Mouse (Mus musculus) adrenal gland, adult (tissue): ENCODE measurements at regions not wholly inside any gene's neighbourhood (a gene's known extent, or its start where the extent isn't known, plus 50 kb on each side); places are given as distances from the start of the nearest gene placed in this dataset.

Experiments used
- DNase-seq, 2 experiments: peaks; one replicate each; pipeline ENCODE4 v3.0.0; 2022 to 2023; ENCODE audit warnings: low spot score in 1 of 2; ENCODE audit not compliant: inconsistent age in 2 of 2

GRCm38 (mm10) chr1:177612546-177612945 is 117.1 kb upstream of the 1700016C15Rik start:
- no peak for DNase-seq

- DNase-seq, result no peak
Observed at GRCm38 (mm10) chr1:177615609-177616008, 114.0 kb upstream of the 1700016C15Rik start.

GRCm38 (mm10) chr1:177616335-177617239 is 113.0 kb upstream of the 1700016C15Rik start:
- no peak for DNase-seq

DNA sequence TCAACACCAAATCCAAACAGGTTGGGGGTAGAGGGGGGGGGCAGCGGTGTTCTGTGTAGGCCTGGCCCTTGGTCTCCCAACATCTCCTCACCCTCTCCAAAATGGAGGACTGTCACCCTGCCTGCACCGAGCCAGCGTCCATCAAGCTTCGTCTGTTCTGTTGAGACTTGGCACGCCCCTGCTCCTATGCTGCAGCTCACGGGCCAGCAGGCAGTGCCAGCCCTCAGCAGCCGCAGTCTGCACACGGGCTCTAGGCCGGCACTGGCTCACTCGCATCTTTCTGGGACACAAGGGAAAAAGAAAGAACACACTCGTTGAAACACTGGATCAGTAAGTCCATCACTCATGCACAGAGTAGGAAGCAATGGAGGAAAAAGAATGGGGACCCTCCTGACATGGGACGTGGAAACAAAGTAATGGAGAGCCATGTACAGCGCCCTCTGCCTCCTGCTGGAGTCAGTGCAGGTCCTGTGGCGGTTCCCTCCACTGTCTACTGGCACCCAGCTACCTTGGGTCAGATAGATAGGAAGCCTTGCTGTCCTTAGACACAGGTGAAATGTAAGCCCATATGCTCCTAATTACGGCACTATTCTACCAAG is 109.0 kb upstream of the 1700016C15Rik start:
- no peak for DNase-seq

DNA sequence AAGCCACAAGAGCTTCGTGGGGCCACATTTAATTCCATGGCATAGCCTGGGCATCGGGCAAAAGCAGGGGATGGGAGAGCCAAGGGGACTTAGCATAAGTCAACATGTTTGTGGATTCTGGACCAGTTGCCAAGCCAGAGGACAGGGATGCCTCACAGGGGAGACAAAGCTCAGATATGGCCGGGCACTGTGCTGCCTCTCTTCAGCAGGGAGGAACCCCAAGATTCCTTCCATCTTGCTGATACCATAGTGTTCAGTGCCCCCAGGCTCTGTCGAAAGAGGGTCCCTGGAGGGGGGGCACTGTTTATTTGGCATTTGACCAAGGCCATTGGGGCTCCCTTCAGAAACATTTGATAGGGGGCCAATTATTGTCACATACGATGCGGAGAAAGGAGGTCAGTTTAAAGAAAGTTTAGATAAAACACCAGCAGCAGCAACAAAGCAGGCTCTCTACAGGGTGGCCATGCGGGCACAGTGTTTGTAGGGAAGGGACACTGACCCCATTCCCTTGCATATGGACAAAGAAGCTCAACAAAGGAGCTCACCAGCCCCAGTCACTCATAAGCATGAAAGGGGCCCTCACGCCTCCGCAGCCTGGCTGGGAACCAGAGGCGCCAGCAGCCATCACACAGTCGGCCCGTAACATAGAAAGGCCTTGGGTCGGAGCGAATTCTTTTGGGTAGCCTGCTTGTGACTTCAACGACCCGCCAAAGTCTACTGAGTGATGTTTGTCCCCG is 107.6 kb upstream of the 1700016C15Rik start:
- DNase-seq, result no peak

- peak; percentile 51 to 74 for DNase-seq
Observed at GRCm38 (mm10) chr1:177623304-177623726, 106.3 kb upstream of the 1700016C15Rik start.

GRCm38 (mm10) chr1:177623735-177624134 is 105.9 kb upstream of the 1700016C15Rik start:
- DNase-seq, result no peak

DNA sequence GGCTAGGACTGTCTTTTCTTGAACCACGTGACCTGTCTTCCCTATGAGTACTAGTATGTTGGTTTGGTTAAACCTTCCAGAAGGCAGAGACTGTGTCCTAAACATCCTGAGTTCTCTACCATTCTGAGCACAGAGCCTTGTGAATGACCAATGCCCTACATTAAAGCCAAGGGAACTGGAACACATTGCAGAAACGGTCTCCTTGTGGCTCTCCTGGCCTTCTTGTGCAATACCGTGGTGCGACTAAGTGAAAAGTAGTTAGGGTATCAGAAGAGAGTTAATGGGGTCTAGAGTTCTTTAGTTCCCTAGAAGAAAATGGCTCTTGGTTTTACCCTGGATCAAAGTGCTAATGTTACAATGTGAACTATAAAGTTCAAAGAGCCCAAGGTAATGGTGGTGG is 101.8 kb upstream of the 1700016C15Rik start:
- no peak for DNase-seq

- DNase-seq, result peak in 1 of 2 experiments; percentile 47
Observed at GRCm38 (mm10) chr1:177633966-177634602, 95.5 kb upstream of the 1700016C15Rik start.

- DNase-seq, result no peak
Observed at GRCm38 (mm10) chr1:177637061-177637460, 92.6 kb upstream of the 1700016C15Rik start.

DNA sequence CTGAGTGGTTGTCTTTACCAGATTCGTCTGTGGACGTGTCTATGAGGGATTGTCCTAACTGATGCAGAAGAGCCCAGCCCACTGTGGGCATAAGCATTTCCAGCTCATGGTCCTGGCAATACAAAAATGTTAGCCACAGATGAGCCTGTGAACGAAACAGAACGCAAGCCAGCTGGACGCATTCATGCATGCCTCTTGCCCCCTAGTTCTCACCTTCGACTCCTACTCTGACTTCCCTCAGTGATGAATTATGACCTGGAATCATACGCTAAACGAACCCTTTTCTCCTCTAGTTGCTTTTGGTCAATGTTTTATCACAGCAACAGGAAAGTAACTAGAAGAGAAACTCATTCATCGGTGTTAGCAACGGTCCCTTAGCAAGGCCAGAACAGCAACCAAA is 91.2 kb upstream of the 1700016C15Rik start:
- DNase-seq, result no peak

GRCm38 (mm10) chr1:177639931-177640846 is 89.4 kb upstream of the 1700016C15Rik start:
- DNase-seq, result no peak

GRCm38 (mm10) chr1:177642712-177643467 is 86.7 kb upstream of the 1700016C15Rik start:
- no peak for DNase-seq

DNA sequence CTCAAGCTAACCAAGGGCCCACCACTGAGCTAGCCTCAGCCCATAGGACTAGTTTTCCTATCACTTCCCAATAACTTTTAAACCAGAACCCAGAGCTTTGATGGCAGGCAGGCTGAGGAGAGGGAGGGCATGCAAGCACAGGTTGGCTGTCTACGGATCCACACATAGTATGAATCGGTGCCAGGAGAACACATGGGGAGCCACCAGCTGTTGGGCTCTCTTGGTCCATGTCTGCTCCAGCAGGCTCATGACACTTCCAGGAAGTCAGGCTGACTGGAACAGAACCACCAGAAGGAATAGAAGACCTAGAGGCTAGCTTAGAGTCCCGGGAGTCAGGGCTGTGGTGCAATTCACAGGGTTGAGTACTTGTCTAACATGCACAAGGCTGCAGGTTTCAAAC is 86.0 kb upstream of the 1700016C15Rik start:
- DNase-seq, result no peak

DNA sequence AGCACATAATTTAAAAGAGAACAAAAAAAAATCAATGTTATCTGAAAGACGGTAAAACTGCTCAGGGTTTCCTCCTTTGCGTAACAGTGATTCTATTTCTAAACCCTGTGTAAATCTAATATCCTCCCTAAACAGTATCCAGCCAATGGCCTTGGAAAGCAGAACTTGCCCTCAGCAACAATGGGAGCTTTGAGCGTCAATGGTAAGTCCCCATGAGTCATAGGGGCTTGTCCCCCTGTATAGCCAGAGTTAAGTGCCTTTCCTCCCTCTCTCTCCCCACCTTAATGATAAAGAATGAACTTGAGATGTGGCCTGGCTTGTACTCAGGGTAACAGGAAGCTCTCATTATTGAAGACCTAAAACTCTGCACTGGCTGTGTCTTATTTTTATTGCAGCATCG is 85.4 kb upstream of the 1700016C15Rik start:
- no peak for DNase-seq

DNA sequence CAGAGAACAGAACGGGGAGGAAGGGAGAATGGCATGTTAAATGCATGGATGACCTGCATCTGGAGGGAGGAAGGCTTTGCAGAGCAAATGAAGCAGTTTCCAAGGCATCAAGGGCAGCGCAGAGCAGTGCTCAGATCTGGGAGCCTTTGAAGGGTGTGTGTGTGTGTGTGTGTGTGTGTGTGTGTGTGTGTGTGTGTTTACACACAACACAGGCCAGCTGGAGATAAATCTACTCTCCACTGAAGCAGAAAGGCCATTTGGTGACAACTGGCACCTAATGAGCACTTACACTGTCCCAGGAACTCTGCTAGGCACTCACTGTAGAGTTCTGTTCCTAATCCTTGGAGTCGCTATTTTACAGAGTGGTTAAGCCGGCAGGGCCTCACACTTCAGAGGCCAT is 84.3 kb upstream of the 1700016C15Rik start:
- DNase-seq, result no peak

DNA sequence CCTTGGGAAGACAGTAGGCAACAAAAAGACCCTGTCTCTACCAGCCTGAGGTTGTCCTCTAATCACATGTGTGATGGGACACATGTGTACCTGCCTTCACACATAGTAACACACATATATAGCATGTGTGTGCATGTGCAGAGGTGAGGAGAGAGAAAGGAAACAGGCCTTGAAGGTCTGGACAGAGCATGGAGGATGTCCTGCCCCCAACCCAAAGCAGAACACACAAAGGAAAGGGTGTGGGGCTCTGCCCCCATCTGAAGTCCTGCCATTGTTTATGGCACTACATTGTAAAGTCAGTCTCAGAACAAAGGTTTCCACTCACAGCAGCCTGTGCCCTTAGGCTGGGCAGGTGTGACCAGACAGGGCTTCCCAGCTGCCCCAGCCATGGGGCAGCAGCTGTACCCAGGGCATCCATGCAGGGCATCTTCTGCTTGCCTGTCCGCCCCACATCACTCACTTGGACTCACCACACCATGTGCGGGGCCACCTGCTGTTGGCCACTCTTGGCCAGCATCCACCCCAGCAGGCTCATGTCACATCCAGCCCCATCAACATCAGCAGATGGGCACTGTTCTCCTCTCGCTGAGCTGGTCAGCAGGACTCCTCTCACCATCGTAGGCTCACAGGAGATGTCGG is 83.6 kb upstream of the 1700016C15Rik start:
- no peak for DNase-seq

DNA sequence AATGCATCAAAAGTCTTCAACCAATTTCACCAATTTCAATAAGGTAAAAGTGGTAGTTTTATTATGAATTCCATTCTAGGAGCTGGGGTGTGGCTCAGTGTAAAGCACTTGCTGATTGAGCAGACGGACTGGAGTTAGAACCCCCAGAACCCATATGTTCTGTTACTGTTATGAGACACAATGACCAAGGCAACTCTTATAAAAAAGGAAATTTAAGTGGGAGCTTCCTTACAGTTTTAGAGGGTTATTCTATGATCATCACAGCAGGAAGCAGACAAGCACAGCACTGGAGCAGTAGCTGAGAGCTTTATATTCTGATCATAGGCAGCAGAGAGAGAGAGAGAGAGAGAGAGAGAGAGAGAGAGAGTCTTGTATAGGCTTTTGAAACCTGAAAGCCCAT is 81.7 kb upstream of the 1700016C15Rik start:
- DNase-seq, result no peak

DNA sequence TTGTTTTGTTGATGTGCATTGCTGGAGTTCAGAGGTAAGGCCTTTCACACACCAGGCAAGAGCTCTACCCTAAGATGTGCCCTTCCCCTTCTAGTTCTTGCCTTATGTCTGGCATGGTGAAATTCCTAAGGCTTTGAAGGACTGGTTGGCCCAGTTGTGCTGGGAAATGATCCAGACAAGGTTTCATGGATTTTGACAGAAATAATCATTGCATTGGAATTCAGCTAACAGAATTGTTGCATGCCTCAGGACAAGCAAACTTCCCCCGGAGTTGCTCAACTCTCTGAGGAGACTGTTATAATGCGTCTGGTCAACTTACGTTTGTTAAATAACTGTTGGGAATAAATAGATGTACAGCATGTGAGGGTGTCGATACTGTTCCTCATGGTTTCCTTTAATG is 80.6 kb upstream of the 1700016C15Rik start:
- DNase-seq, result peak in 1 of 2 experiments; percentile 77
